Mouse (Mus musculus) kidney, embryonic 14.5 days (tissue): ENCODE measurements around the gene Mucl1. TPM values are rescaled to one million over a fixed set of nuclear protein-coding genes. Genes with fewer than 3 reads are reported as not detected.
"Not testable (repeated sequence)": the region's sequence is repeated elsewhere in the genome, so short reads cannot be mapped to it uniquely, and the experiment has no call there.

Source experiments
- ATAC-seq: fragments of 200-750 bp; cut with Nextera tagmentation; 2 replicates; pipeline ENCODE4 v1.8.0; 2017; ENCODE audit warnings: moderate number of reproducible peaks, mild to moderate bottlenecking, moderate TSS enrichment, moderate library complexity; ENCODE audit not compliant: low FRiP score, low TSS enrichment
- H3K27ac ChIP-seq: fragments of 300-500 bp; sonication (generic); 2 replicates; pipeline ENCODE4 v1.5.1; 2014; ENCODE audit warnings: low read depth, mild to moderate bottlenecking, low read length, moderate library complexity, mixed read lengths
- H3K27me3 ChIP-seq: fragments of 300-500 bp; sonication (generic); 2 replicates; pipeline ENCODE4 v1.6.1; 2014; ENCODE audit warnings: mild to moderate bottlenecking, low read length; ENCODE audit not compliant: control insufficient read depth, insufficient read depth
- H3K36me3 ChIP-seq: fragments of 300-500 bp; sonication (generic); 2 replicates; pipeline ENCODE4 v1.6.1; 2014; ENCODE audit warnings: low read length, mixed read lengths; ENCODE audit not compliant: control insufficient read depth, insufficient read depth
- H3K4me1 ChIP-seq: fragments of 300-500 bp; sonication (generic); 2 replicates; pipeline ENCODE4 v1.6.1; 2014; ENCODE audit warnings: low read length, mixed read lengths; ENCODE audit not compliant: control insufficient read depth, insufficient read depth
- H3K4me2 ChIP-seq: fragments of 300-500 bp; sonication (generic); replicated peaks from 2 replicates; pipeline ENCODE4 v1.6.1; 2014; ENCODE audit warnings: low read depth, mild to moderate bottlenecking, low read length
- H3K4me3 ChIP-seq: fragments of 300-500 bp; sonication (generic); 2 replicates; pipeline ENCODE4 v1.5.1; 2014; ENCODE audit warnings: mild to moderate bottlenecking, low read length
- H3K9ac ChIP-seq: fragments of 300-500 bp; sonication (generic); 2 replicates; pipeline ENCODE4 v1.6.1; 2014; ENCODE audit warnings: low read depth, mild to moderate bottlenecking, low read length, moderate library complexity
- H3K9me3 ChIP-seq: fragments of 300-500 bp; sonication (generic); 2 replicates; pipeline ENCODE4 v1.6.1; 2016; ENCODE audit warnings: low read length; ENCODE audit not compliant: control insufficient read depth
- WGBS: fragments of 180-500 bp; shearing (Covaris S2); extraction: QIAGEN DNeasy Blood & Tissue Kit; methylation state at CpG from one replicate; pipeline ENCODE4 v1.1.7; 2014; 5-methylcytosine and 5-hydroxymethylcytosine counted together
- polyA plus RNA-seq: library from polyadenylated mRNA; unstranded; fragments of >200 nt; fragmentation: Nextera tagmentation; extraction: Ambion mirVana; gene quantifications from 2 replicates; pipeline ENCODE4 v1.2.1, GENCODE M21; 2014

Mucl1 gene
- not detected in 2 replicates for polyA plus RNA-seq

- 98% methylated on average over 2 of the region's 2 CpGs for WGBS
- H3K4me2 ChIP-seq: no peak within 1 kb of the TSS
- H3K27ac ChIP-seq: no peak within 1 kb of the TSS
- no peaks in the 10 kb centered on the region for H3K4me1 ChIP-seq
- H3K36me3 ChIP-seq: no peaks in the 10 kb centered on the region
- H3K9me3 ChIP-seq: no peaks in the 10 kb centered on the region
- no peak within 1 kb of the TSS for H3K4me3 ChIP-seq
- no peaks in the 10 kb centered on the region for H3K27me3 ChIP-seq
- H3K9ac ChIP-seq: no peak within 1 kb of the TSS
- ATAC-seq: no peak
These were observed at the start of gene Mucl1 for GRCm38 (mm10) chr15:103755369-103755768. Gene Mucl1 (minus strand): TSS chr15:103755469.

- H3K27me3 ChIP-seq, ATAC-seq, H3K4me1 ChIP-seq, H3K9ac ChIP-seq, H3K36me3 ChIP-seq, H3K27ac ChIP-seq, H3K4me2 ChIP-seq, H3K4me3 ChIP-seq, H3K9me3 ChIP-seq: not testable (repeated sequence)
- WGBS: 10% methylated on average over 4 of the region's 5 CpGs
These were observed 11.6 kb upstream of the Mucl1 start for GRCm38 (mm10) chr15:103766836-103767235.

GRCm38 (mm10) chr15:103716861-103717260 lies 38.4 kb downstream of the Mucl1 start:
- H3K4me2 ChIP-seq, H3K27me3 ChIP-seq, H3K27ac ChIP-seq, H3K36me3 ChIP-seq, H3K4me1 ChIP-seq, H3K9me3 ChIP-seq, ATAC-seq, H3K4me3 ChIP-seq, H3K9ac ChIP-seq: not testable (repeated sequence)
- 75% methylated on average over 3 of the region's 5 CpGs for WGBS

Other genes with a start within 250 kb of the Mucl1 start
- 19.2 and 21.2 TPM in 2 replicates for gene Ppp1r1a, start 217.5 kb downstream of the Mucl1 start, polyA plus RNA-seq
- gene Glycam1, start 190.4 kb downstream of the Mucl1 start, polyA plus RNA-seq: not detected in 2 replicates
- not detected in 2 replicates for gene Mucl2, start 143.8 kb upstream of the Mucl1 start, polyA plus RNA-seq